Mouse (Mus musculus): ENCODE measurements around the gene Scarb1. TPM values are rescaled to one million over a fixed set of nuclear protein-coding genes. Genes with fewer than 3 reads are reported as not detected.

Gene Scarb1
- polyA plus RNA-seq, 1 experiment from 2014 or later, result 105 TPM

GRCm38 (mm10) chr5:125385215-125385940, 44.5 kb upstream of the Scarb1 start:
- peak overlapping the region; percentile 24; the same call in 1 of the 2 replicates for H3K4me3 ChIP-seq (ENCODE audit: low read depth, low read length)
- H3K9me3 ChIP-seq (ENCODE audit: low read length), result no peaks in the 10 kb centered on the region
- H3K9ac ChIP-seq (replicated peaks), result 0 out of 2 replicates have a peak overlapping the region, but pooled peaks have one; percentile 26
- no peak for DNase-seq
- peak overlapping the region; percentile 60 for H3K4me2 ChIP-seq (ENCODE audit: low read depth, low read length)
- no peak overlapping the region for H3K27ac ChIP-seq (ENCODE audit: low read depth)
- TF ChIP-seq EP300 (IDR thresholded peaks at IDR 0.05; ENCODE audit: low read depth) (no peak), CTCF (IDR thresholded peaks at IDR 0.05; ENCODE audit: low read depth) (0 out of 2 replicates have a peak, but pooled peaks have one; percentile 13)
- peaks cover 29% of the 10 kb centered on the region for H3K36me3 ChIP-seq (replicated peaks; ENCODE audit: insufficient read depth, low read length)
- H3K4me1 ChIP-seq (ENCODE audit: insufficient read depth), result peaks cover 10% of the 10 kb centered on the region
- no peak for ATAC-seq
- H3K27me3 ChIP-seq (ENCODE audit: insufficient read depth, low read length), result no peaks in the 10 kb centered on the region
- whole genome bisulfite sequencing (ENCODE audit: insufficient replicate concordance), result 69% methylated on average over 8 of the region's 8 CpGs

DNA sequence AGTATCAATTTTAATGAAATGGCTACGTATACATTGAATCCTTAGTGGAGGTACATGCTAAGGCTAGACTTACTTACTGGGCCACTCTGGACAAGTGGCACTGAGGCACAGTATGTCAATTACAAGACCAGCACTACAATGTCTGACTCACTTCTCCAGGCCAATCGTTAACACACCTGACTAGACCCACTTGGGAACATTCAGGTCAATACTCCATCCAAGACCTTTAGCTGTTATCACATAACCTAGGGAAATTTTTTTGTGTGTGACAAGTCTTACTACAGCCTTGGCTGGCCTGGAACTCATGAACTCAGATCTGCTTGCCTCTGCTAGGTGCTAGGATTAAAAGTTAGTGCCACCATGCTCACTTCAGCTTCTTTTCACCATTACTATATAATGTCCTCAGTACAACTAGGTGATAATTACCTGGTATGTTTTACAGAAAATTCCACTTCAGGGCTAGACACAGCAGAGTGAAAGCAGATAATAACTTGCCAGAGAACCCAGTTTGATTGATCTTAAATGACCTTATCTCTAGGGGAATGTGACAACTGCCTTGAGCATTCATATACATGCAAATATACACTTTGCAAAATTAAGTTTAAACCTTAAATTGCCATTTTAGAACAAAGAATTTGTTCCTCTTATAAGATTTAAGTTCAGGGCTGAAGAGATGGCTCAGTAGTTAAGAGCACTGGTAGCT, 43.8 kb upstream of the Scarb1 start:
- no peak for DNase-seq

DNA sequence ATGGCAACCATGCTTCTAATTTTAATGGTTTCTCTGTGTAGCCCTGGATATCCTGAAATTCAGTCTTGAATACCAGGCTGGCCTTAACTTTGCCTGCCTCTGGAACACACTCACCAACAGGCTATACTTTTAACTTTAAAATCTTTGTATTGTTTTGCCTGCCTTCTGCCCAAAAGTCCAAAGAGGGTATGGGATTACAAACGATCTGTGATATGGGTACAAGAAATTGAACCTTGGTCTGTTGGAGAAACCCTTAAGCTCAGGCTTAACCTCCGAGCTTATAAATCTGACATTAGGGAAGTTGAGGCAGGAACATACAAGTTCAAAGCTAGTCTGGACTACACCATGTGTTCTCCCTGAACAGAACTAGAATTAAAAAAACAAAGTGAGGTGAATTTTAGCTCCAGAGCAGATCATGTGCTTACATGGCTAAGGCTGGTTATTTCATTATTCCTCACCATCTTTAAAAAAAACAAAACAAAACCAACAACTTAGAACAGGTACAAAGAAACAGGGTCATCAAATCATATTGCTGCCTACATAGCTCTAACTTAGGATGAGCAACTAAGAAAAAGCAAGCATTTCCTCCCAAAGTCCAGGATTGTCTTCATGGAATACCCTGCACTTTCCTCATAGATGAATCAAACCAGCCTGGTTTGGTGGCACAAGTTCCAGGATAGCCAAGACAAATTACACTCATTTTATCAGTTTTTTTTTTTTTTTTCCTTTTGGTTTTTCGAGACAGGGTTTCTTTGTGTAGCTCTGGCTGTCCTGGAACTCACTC, 42.9 kb upstream of the Scarb1 start:
- H3K27me3 ChIP-seq (ENCODE audit: insufficient read depth, low read length), result no peaks in the 10 kb centered on the region
- DNase-seq (no peak), ATAC-seq (no peak)
- H3K27ac ChIP-seq (ENCODE audit: low read depth), result peak overlapping the region; percentile 49; the same call in 1 of the 2 replicates
- no peak overlapping the region; the same call in 1 of the 2 replicates for H3K9ac ChIP-seq (replicated peaks)
- no peaks in the 10 kb centered on the region for H3K9me3 ChIP-seq (ENCODE audit: low read length)
- no peak overlapping the region for H3K4me3 ChIP-seq (ENCODE audit: low read depth, low read length)
- H3K4me2 ChIP-seq (ENCODE audit: low read depth, low read length), result no peak overlapping the region
- H3K4me1 ChIP-seq (ENCODE audit: insufficient read depth), result peaks cover 8% of the 10 kb centered on the region
- TF ChIP-seq EP300 (IDR thresholded peaks at IDR 0.05; ENCODE audit: low read depth) (no peak), CTCF (IDR thresholded peaks at IDR 0.05; ENCODE audit: low read depth) (no peak)
- peaks cover 29% of the 10 kb centered on the region for H3K36me3 ChIP-seq (replicated peaks; ENCODE audit: insufficient read depth, low read length)
- WGBS (ENCODE audit: insufficient replicate concordance), result 66% methylated on average over 3 of the region's 3 CpGs

More for the DNA sequence above, 43.8 kb upstream of the Scarb1 start:
- Histone ChIP-seq H3K27ac (ENCODE audit: low read depth) (no peak overlapping the region), H3K27me3 (ENCODE audit: insufficient read depth, low read length) (no peaks in the 10 kb centered on the region), H3K9ac (replicated peaks) (no peak overlapping the region; the same call in 1 of the 2 replicates), H3K4me2 (ENCODE audit: low read depth, low read length) (no peak overlapping the region), H3K36me3 (replicated peaks; ENCODE audit: insufficient read depth, low read length) (peaks cover 29% of the 10 kb centered on the region), H3K4me3 (ENCODE audit: low read depth, low read length) (no peak overlapping the region), H3K4me1 (ENCODE audit: insufficient read depth) (peaks cover 8% of the 10 kb centered on the region), H3K9me3 (ENCODE audit: low read length) (no peaks in the 10 kb centered on the region)
- peak; percentile 35 for ATAC-seq
- TF ChIP-seq EP300 (IDR thresholded peaks at IDR 0.05; ENCODE audit: low read depth), result no peak
- no peak for TF ChIP-seq CTCF (IDR thresholded peaks at IDR 0.05; ENCODE audit: low read depth)
- 84% methylated on average over 2 of the region's 2 CpGs for WGBS (ENCODE audit: insufficient replicate concordance)

- no peak overlapping the region for H3K4me2 ChIP-seq (ENCODE audit: low read depth, low read length)
- peak overlapping the region; percentile 49 for H3K27ac ChIP-seq (ENCODE audit: low read depth)
- H3K27me3 ChIP-seq (ENCODE audit: insufficient read depth, low read length), result no peaks in the 10 kb centered on the region
- WGBS (ENCODE audit: insufficient replicate concordance), result 41% methylated on average over 6 of the region's 6 CpGs
- TF ChIP-seq CTCF (IDR thresholded peaks at IDR 0.05; ENCODE audit: low read depth) (peak; percentile 81), EP300 (IDR thresholded peaks at IDR 0.05; ENCODE audit: low read depth) (no peak)
- no peak overlapping the region for H3K9ac ChIP-seq (replicated peaks)
- peak; percentile 47 for ATAC-seq
- H3K4me1 ChIP-seq (ENCODE audit: insufficient read depth), result peaks cover 6% of the 10 kb centered on the region
- DNase-seq, result peak; percentile 64
- no peak overlapping the region for H3K4me3 ChIP-seq (ENCODE audit: low read depth, low read length)
- peaks cover 21% of the 10 kb centered on the region for H3K36me3 ChIP-seq (replicated peaks; ENCODE audit: insufficient read depth, low read length)
- no peaks in the 10 kb centered on the region for H3K9me3 ChIP-seq (ENCODE audit: low read length)
Observed at GRCm38 (mm10) chr5:125382673-125383558, 42.0 kb upstream of the Scarb1 start.

- ATAC-seq (no peak), DNase-seq (no peak)
- H3K27ac ChIP-seq (ENCODE audit: low read depth), result no peak overlapping the region
- no peak overlapping the region for H3K4me3 ChIP-seq (ENCODE audit: low read depth, low read length)
- peaks cover 6% of the 10 kb centered on the region for H3K4me1 ChIP-seq (ENCODE audit: insufficient read depth)
- no peak overlapping the region for H3K9ac ChIP-seq (replicated peaks)
- TF ChIP-seq CTCF (IDR thresholded peaks at IDR 0.05; ENCODE audit: low read depth) (no peak), EP300 (IDR thresholded peaks at IDR 0.05; ENCODE audit: low read depth) (no peak)
- 61% methylated on average over 5 of the region's 5 CpGs for WGBS (ENCODE audit: insufficient replicate concordance)
- H3K36me3 ChIP-seq (replicated peaks; ENCODE audit: insufficient read depth, low read length), result peaks cover 21% of the 10 kb centered on the region
- no peaks in the 10 kb centered on the region for H3K9me3 ChIP-seq (ENCODE audit: low read length)
- no peaks in the 10 kb centered on the region for H3K27me3 ChIP-seq (ENCODE audit: insufficient read depth, low read length)
- H3K4me2 ChIP-seq (ENCODE audit: low read depth, low read length), result no peak overlapping the region
Observed at GRCm38 (mm10) chr5:125381954-125382672, 41.2 kb upstream of the Scarb1 start.
